Mouse (Mus musculus): ENCODE data around the gene Pak1ip1.

Gene Pak1ip1

DNA sequence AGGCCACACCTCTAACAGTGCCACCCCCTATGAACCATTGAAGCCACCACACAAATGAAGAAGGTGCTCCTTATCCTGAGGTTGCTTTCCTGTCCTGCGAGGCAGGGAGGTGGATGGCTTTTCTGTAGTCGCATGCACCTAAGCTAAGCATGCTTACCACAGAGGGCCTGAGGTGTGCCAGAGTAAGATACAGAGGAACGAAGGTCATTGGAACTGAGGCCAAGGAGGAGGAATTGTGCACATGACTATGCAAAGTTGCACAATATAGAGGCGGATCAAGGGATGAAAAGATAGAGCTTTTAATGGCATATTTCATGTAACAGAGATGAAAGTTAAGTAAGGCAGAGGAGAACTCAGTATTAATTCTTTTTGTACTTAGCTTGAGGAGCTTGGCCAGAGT is 5.4 kb downstream of the Pak1ip1 start:
- DNase-seq (ENCODE audit: low spot score in 2 of 2): no peak

- DNase-seq (ENCODE audit: low spot score in 2 of 2): no peak
Measured at GRCm38 (mm10) chr13:41008271-41008670, 7.4 kb downstream of the Pak1ip1 start.

- DNase-seq (ENCODE audit: low spot score in 2 of 2): no peak
Measured at GRCm38 (mm10) chr13:41008946-41009345, 8.1 kb downstream of the Pak1ip1 start.

DNA sequence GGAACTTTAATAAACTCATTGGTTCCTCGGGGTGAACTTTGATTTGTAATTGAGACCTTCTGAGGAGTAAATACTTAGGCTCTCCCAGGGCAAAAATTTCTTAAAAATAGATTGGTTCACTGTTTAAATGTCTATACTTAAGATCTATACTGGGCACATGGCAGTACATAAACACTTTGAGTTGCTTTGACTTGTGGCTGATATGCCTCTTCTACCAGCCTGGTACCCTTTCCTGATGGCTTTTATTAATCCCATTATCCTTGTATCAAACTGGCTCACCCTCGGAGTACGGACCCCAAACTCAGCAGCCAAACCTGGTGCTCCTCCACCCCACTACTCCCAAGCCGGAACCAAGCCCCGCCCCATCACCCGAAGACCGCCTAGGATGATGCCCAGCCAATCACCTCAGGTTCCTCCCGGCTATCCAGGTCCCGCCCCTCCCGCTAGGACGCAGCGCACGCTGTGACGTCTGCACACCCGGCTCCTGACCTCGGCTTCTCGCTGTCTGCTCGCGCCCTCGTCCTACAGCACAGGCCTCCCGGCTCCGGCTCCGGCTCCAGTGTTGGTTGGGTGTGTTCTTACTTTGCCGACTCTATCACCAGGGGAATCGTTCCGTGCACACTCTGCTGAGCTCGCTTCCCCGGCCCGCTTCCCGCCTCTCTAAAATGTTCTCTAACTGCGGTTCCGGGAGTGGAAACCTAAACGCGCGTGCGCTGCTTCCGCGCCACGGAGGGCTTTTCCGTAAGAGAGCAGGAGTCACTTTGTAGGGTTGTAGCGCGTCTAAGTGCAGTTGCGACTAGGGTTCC is 15.2 kb downstream of the Pak1ip1 start, which contains the start of gene Tmem14c:
TSS of gene Tmem14c (plus strand) at position 464 of the 806 bp plus-strand sequence.
- DNase-seq (ENCODE audit: low spot score in 2 of 2): peak; percentile 91

- no peak for DNase-seq (ENCODE audit: low spot score in 2 of 2)
Measured at GRCm38 (mm10) chr13:41016797-41017405, 16.1 kb downstream of the Pak1ip1 start.

- no peak for DNase-seq (ENCODE audit: low spot score in 2 of 2)
Measured at GRCm38 (mm10) chr13:41017832-41018231, 17.0 kb downstream of the Pak1ip1 start.

GRCm38 (mm10) chr13:41018236-41018635 is 17.4 kb downstream of the Pak1ip1 start:
- no peak for DNase-seq (ENCODE audit: low spot score in 2 of 2)

GRCm38 (mm10) chr13:41018756-41019591 is 18.2 kb downstream of the Pak1ip1 start:
- DNase-seq (ENCODE audit: low spot score in 2 of 2): no peak

- no peak for DNase-seq (ENCODE audit: low spot score in 2 of 2)
Measured at GRCm38 (mm10) chr13:41020494-41020893, 19.7 kb downstream of the Pak1ip1 start.

DNA sequence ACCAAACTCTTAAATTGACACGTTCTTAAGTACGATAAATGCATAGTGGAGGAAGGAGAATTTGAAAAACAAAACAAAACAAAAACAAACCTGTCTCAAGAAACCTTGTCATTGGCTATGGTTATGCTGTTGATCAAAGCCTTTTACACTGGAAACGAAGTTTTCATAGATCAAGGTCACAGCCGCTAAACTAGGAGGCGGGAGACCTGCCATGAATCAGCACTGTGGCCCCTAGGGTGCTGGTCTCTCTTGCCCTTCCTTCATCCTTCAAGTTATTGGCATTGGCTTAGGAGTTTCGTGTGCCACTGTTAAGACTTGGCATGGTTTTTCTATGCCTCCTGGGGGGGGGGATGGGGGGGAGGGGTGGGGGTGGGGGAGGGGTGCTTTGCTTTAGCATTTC is 20.8 kb downstream of the Pak1ip1 start:
- no peak for DNase-seq (ENCODE audit: low spot score in 2 of 2)

- DNase-seq (ENCODE audit: low spot score in 2 of 2): no peak
Measured at GRCm38 (mm10) chr13:41022099-41022498, 21.3 kb downstream of the Pak1ip1 start.

- DNase-seq (ENCODE audit: low spot score in 2 of 2): no peak
Measured at GRCm38 (mm10) chr13:41030098-41030497, 29.3 kb downstream of the Pak1ip1 start.

- DNase-seq (ENCODE audit: low spot score in 2 of 2): no peak
Measured at GRCm38 (mm10) chr13:41042511-41042910, 41.7 kb downstream of the Pak1ip1 start.

DNA sequence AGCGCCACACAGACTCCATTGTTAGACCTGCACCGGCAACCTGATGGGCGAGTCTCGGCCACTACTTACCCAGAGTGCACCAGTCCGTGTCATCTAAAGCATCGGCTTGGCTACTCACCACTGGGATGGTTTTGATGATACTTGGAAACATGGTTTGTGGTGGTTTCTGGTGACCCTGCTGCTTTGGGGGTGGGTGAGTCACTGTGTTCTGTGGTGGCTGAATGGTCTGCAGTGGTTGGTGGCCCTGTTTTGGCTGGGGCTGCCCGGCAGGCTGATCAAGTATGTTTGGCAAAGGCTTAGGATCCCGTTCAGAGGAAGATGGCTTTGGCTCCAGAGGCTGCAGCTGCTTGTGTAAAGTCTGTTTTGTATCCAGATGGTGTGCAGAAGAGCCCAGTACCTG is 45.1 kb downstream of the Pak1ip1 start:
- no peak for DNase-seq (ENCODE audit: low spot score in 2 of 2)

DNA sequence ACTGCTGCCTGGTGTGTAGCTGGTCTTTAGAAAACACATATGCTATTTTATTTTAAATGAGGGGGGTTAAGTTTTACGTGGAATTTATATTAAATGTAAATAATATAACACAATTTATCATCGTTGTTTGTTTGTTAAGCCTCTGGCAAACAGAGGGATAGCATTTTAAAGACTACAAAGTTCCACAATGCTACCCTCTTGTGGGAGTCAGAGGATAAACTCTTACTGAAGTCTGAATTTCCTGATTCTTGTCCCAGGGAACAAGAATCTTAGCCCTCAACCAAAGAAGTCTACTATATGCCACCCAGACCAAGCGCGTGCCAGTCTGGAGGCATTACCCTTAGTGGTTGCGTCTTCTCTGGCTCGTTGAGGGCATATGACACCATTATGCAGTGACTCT is 46.5 kb downstream of the Pak1ip1 start:
- no peak for DNase-seq (ENCODE audit: low spot score in 2 of 2)

DNA sequence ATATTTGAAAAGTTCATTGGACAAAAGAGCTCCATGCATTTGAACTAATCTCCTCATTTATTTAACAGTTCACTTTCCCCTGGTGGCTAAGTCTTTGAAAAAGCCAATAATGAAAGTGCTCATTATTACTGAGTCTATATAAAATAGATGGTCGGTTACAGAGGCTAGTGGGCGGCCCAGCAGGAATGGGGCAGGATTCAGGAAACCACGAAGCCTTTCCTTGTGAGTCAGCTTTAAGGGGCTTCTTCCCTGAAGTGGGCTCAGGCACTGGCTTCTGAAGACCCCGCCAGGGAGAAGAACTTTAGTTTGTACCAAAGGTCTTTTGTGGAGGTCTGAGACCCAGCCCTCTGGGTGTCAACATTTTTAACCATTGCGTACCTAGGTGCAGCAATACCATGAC is 51.1 kb downstream of the Pak1ip1 start:
- DNase-seq (ENCODE audit: low spot score in 2 of 2): no peak

All from urinary bladder, adult 18-20 months (tissue).